Mouse (Mus musculus) liver, embryonic 14.5 days (tissue): ENCODE measurements around the gene Ddn. TPM values are rescaled to one million over a fixed set of nuclear protein-coding genes. Genes with fewer than 3 reads are reported as not detected.
A peak's percentile ranks its signal among the peaks of the same experiment; 100 is the strongest.

Experiments
- ATAC-seq: fragments of 200-750 bp; cut with Nextera tagmentation; 2 replicates; pipeline ENCODE4 v1.8.0; 2017; ENCODE audit warnings: moderate number of reproducible peaks, mild to moderate bottlenecking, moderate library complexity; ENCODE audit not compliant: insufficient read depth
- DNase-seq, 3 experiments: peaks; one replicate each; pipeline ENCODE4 v3.0.0-alpha.2; 2012 to 2013; ENCODE audit warnings: low read depth in 3 of 3, low spot score in 3 of 3
- H3K27ac ChIP-seq: fragments of 300-500 bp; sonication (generic); 2 replicates; pipeline ENCODE4 v1.5.1; 2014; ENCODE audit warnings: moderate library complexity, mild to moderate bottlenecking, control low read depth, inconsistent platforms
- H3K27me3 ChIP-seq: fragments of 300-500 bp; sonication (generic); 2 replicates; pipeline ENCODE4 v1.6.1; 2014; ENCODE audit warnings: mild to moderate bottlenecking, low read length, moderate library complexity; ENCODE audit not compliant: control insufficient read depth, insufficient read depth
- H3K36me3 ChIP-seq: fragments of 300-500 bp; sonication (generic); replicated peaks from 2 replicates; pipeline ENCODE4 v1.6.1; 2014; ENCODE audit warnings: low read depth; ENCODE audit not compliant: control insufficient read depth, insufficient read depth
- H3K4me1 ChIP-seq, 2 experiments: fragments of 200-500 bp in 1 of 2; fragments of 300-500 bp in 1 of 2; sonication (generic) in 1 of 2; replicated peaks; 2 replicates each; pipeline ENCODE4 v1.6.1; 2012 to 2014; ENCODE audit warnings: antibody characterized with exemption in 1 of 2, inconsistent platforms in 1 of 2, low read length in 1 of 2; ENCODE audit not compliant: control insufficient read depth in 2 of 2, insufficient read depth in 2 of 2
- H3K4me2 ChIP-seq: fragments of 300-500 bp; sonication (generic); 2 replicates; pipeline ENCODE4 v1.6.1; 2014; ENCODE audit warnings: low read depth, mild to moderate bottlenecking, control low read depth, moderate library complexity
- H3K4me3 ChIP-seq, 2 experiments: fragments of 200-500 bp in 1 of 2; fragments of 300-500 bp in 1 of 2; sonication (generic) in 1 of 2; 2 replicates each; pipeline ENCODE4 v1.5.1; 2012 to 2014; ENCODE audit warnings: low read depth in 2 of 2, low read length in 2 of 2, mild to moderate bottlenecking in 2 of 2, control low read depth in 1 of 2, inconsistent platforms in 1 of 2, moderate library complexity in 1 of 2; ENCODE audit not compliant: insufficient read depth in 1 of 2
- H3K9ac ChIP-seq: fragments of 300-500 bp; sonication (generic); replicated peaks from 2 replicates; pipeline ENCODE4 v1.6.1; 2014; ENCODE audit warnings: mild to moderate bottlenecking, control low read depth, moderate library complexity
- H3K9me3 ChIP-seq: fragments of 300-500 bp; sonication (generic); 2 replicates; pipeline ENCODE4 v1.6.1; 2016; ENCODE audit warnings: low read length, mixed read lengths; ENCODE audit not compliant: control insufficient read depth
- CTCF ChIP-seq: IDR thresholded peaks from 2 replicates; pipeline ENCODE4 v1.5.1; 2016; ENCODE audit warnings: antibody characterized with exemption, low read depth, control low read depth
- EP300 ChIP-seq: IDR thresholded peaks from 2 replicates; pipeline ENCODE4 v1.6.1; 2016; ENCODE audit warnings: antibody characterized with exemption, low read depth
- WGBS: fragments of 180-500 bp; shearing (Covaris S2); extraction: QIAGEN DNeasy Blood & Tissue Kit; methylation state at CpG from one replicate; pipeline ENCODE4 v1.1.7; 2014; ENCODE audit not compliant: insufficient replicate concordance; 5-methylcytosine and 5-hydroxymethylcytosine counted together
- polyA plus RNA-seq, 2 experiments: library from polyadenylated mRNA; depleted of rRNA in 1 of 2; stranded (reverse) in 1 of 2; unstranded in 1 of 2; fragments of >200 nt; fragmentation: Nextera tagmentation in 1 of 2; extraction: Ambion mirVana in 1 of 2; gene quantifications; 2 replicates each; pipeline versions ENCODE4 v1.2.1 to v1.2.3; 2012 to 2014

Ddn gene
- polyA plus RNA-seq, 2 experiments = 0.03 TPM; not detected in 1

DNA sequence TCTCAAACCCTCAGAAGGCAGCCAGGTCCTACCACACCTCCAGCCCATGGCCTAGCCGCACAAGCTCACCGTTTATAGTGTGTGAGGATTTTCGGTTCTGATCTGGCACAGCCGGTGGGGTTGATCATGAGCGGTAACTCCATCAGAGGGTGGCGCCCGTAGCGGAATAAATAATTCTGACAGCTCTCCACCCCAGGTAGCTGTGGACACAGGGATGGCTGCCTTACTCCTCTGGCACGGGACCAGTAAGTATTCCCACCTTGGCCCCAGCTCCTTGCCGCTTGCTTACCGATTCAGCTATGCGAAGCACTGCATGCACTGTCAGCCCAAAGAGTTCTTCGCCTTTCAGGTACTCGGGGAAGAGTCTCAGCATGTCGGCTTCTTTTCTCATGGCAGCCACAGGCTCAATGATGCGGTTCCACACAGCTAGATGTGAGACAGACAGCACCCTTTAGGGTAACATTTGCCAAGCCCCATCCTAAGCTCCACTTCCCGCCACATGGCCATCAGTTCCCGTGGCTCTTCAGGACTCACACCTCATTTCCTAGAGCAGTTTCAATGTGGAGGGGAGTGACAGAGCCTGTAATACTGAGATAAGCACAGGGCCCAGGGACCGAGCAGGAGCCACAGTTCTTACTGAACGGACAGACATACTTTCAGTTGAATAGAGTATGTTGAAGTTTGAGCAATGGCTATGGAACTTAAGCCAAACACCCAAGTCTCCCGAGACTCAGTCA is 27.9 kb upstream of the Ddn start:
- peak overlapping the region; percentile 10 to 20; a peak in 3 of 4 replicates for H3K4me3 ChIP-seq
- H3K9ac ChIP-seq = peak overlapping the region; percentile 44
- no peaks in the 10 kb centered on the region for H3K9me3 ChIP-seq
- H3K4me1 ChIP-seq = peaks cover 31 to 36% of the 10 kb centered on the region in 2 experiments
- H3K27ac ChIP-seq = peak overlapping the region; percentile 92
- TF ChIP-seq CTCF = no peak
- TF ChIP-seq EP300 = peak; percentile 83
- H3K4me2 ChIP-seq = peak overlapping the region; percentile 53
- WGBS = 61% methylated on average over 21 of the region's 21 CpGs
- DNase-seq (peak; percentile 73 to 79 (median 74)), ATAC-seq (peak; percentile 89)
- H3K27me3 ChIP-seq = no peaks in the 10 kb centered on the region
- H3K36me3 ChIP-seq = peaks cover 73% of the 10 kb centered on the region

DNA sequence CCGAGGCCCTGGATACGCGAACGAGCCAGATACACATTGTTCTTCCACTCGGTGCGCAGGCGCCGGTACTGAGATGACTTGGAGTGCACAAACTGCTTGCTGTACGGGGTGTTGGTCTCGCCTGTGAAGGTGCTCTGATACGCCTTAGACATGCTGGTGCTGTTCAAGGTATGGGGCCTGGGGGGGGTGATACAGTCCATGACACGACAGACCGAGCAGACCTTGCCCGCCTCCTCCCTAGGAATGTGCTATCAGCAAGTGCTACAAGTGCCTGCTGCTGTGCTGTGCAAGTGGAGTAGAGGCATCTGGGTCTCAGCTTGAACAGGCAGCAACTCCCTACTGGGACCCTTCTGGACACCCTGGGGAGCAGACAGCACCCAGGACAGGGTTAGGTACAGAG is 26.0 kb upstream of the Ddn start:
- Histone ChIP-seq H3K4me1 (peaks cover 37 to 41% of the 10 kb centered on the region in 2 experiments), H3K27ac (no peak overlapping the region; the same call in none of the 2 replicates)

GRCm38 (mm10) chr15:98834059-98834458 is 24.8 kb upstream of the Ddn start:
- WGBS = 84% methylated on average over 13 of the region's 13 CpGs
- DNase-seq (no peak), ATAC-seq (no peak)
- TF ChIP-seq EP300 = no peak
- TF ChIP-seq CTCF = no peak
- Histone ChIP-seq H3K9ac (no peak overlapping the region), H3K4me1 (peaks cover 46 to 51% of the 10 kb centered on the region in 2 experiments), H3K4me3 (no peak overlapping the region), H3K36me3 (peaks cover 44% of the 10 kb centered on the region), H3K9me3 (no peaks in the 10 kb centered on the region), H3K27ac (no peak overlapping the region), H3K4me2 (no peak overlapping the region), H3K27me3 (no peaks in the 10 kb centered on the region)

More for the DNA sequence above, 26.0 kb upstream of the Ddn start:
- Histone ChIP-seq H3K27me3 (no peaks in the 10 kb centered on the region), H3K36me3 (peaks cover 56% of the 10 kb centered on the region), H3K4me3 (no peak overlapping the region), H3K9me3 (no peaks in the 10 kb centered on the region), H3K9ac (no peak overlapping the region), H3K4me2 (no peak overlapping the region)
- no peak for DNase-seq
- no peak for ATAC-seq
- 85% methylated on average over 14 of the region's 14 CpGs for WGBS
- TF ChIP-seq CTCF (no peak), EP300 (no peak)

DNA sequence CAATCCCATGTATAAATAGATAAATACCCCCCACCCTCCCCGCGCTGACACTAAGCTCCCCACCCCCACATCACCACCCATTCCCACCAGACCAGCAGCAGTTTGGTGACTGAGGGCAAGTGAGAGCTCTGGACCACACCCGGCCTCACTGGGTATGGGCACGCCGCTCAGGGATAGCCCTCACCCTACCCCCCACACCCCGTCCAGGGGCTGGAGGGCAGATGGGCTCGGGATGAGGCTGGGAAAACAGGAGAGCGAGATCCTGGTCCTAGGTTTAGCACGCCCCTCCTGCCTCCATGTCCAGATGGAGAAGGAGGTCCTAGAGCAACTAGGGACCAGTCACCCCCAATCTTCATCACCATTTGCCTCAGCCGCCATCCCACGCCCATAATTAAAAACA is 24.0 kb upstream of the Ddn start:
- peak overlapping the region; percentile 79 for H3K27ac ChIP-seq
- H3K4me1 ChIP-seq = peaks cover 49 to 52% of the 10 kb centered on the region in 2 experiments
- H3K27me3 ChIP-seq = no peaks in the 10 kb centered on the region
- peaks cover 41% of the 10 kb centered on the region for H3K36me3 ChIP-seq
- H3K9ac ChIP-seq = peak overlapping the region; percentile 96
- no peaks in the 10 kb centered on the region for H3K9me3 ChIP-seq
- no peak for ATAC-seq
- WGBS = 60% methylated on average over 11 of the region's 11 CpGs
- peak overlapping the region; percentile 84 for H3K4me2 ChIP-seq
- no peak for TF ChIP-seq EP300
- TF ChIP-seq CTCF = no peak
- no peak overlapping the region for H3K4me3 ChIP-seq
- no peak for DNase-seq

- Histone ChIP-seq H3K9ac (peak overlapping the region; percentile 96), H3K4me1 (peaks cover 48 to 51% of the 10 kb centered on the region in 2 experiments), H3K27me3 (no peaks in the 10 kb centered on the region), H3K9me3 (no peaks in the 10 kb centered on the region), H3K4me2 (peak overlapping the region; percentile 84), H3K27ac (peak overlapping the region; percentile 98), H3K36me3 (peaks cover 39% of the 10 kb centered on the region), H3K4me3 (peak overlapping the region in 1 of 2 experiments; percentile 9; a peak in 2 of 4 replicates)
- ATAC-seq (peak; percentile 11; the same call in 1 of the 2 replicates), DNase-seq (peak; percentile 57 to 66 (median 63))
- peak; percentile 72 for TF ChIP-seq CTCF
- no peak for TF ChIP-seq EP300
- WGBS = 11% methylated on average over 11 of the region's 12 CpGs
Measured at GRCm38 (mm10) chr15:98832161-98833058, 23.1 kb upstream of the Ddn start.
